Mouse (Mus musculus): ENCODE results near the gene Eef1a2. TPM values are rescaled to one million over a fixed set of nuclear protein-coding genes. Genes with fewer than 3 reads are reported as not detected.

Gene Eef1a2
- polyA plus RNA-seq, 1 experiment: 0.07 TPM

DNA sequence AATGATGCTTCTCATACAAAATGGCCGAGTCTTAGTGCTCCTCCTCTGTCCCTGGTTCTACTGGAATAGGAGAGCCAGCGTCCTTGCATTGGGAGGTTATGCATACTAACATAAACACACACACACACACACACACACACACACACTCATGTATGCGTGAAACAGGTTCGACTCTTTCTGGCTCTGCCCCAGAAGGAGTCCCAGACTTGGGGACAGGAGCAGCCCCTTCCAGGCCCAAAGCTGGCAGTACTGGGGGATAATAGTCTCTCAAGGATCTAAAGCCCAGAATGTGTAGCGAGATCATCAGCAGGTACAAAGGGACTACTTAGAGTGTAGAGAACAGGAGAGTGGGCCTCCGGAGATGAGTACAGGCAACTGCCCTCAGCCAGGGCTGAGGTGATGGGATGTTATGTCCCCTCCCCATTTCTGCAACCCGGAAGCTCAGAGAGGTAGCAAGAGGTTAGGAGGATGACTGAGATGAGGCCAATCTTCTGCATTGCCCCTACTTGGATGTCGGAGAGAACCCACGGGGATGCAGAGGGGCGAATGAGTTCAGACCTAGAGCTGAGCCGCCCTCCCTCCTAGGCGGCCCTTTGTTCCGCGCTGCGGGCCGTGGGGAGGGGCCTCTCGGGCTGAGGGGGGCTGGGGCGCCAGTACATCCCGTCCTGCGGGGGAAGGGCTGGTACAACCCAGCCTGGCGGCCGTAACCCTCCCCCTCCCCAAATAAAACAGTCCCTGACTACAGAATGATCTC lies 22.8 kb downstream of the Eef1a2 start:
- no peak overlapping the region for H3K27ac ChIP-seq (ENCODE audit: control insufficient read depth, insufficient read depth, low read depth, low read length)
- H3K4me1 ChIP-seq (ENCODE audit: control insufficient read depth, insufficient read depth, low read length): peaks cover 11% of the 10 kb centered on the region
- peak overlapping the region; percentile 52 for H3K4me3 ChIP-seq (ENCODE audit: control insufficient read depth, low read depth, low read length)
- H3K27me3 ChIP-seq (ENCODE audit: control insufficient read depth, insufficient read depth, low read length): no peaks in the 10 kb centered on the region; the same call in 1 of the 2 replicates
- TF ChIP-seq POLR2A (IDR thresholded peaks at IDR 0.05; ENCODE audit: control insufficient read depth, low read depth, low read length) (no peak), CTCF (IDR thresholded peaks at IDR 0.05; ENCODE audit: control insufficient read depth, insufficient read depth, insufficient replicate concordance, low read depth, low read length) (no peak)
- H3K36me3 ChIP-seq (ENCODE audit: control insufficient read depth, insufficient read depth, low read length): no peaks in the 10 kb centered on the region

- TF ChIP-seq CTCF (IDR thresholded peaks at IDR 0.05; ENCODE audit: control insufficient read depth, insufficient read depth, insufficient replicate concordance, low read depth, low read length): no peak
- TF ChIP-seq POLR2A (IDR thresholded peaks at IDR 0.05; ENCODE audit: control insufficient read depth, low read depth, low read length): no peak
- H3K4me3 ChIP-seq (ENCODE audit: control insufficient read depth, low read depth, low read length): no peak overlapping the region
- peaks cover 9% of the 10 kb centered on the region for H3K4me1 ChIP-seq (ENCODE audit: control insufficient read depth, insufficient read depth, low read length)
- no peak overlapping the region for H3K27ac ChIP-seq (ENCODE audit: control insufficient read depth, insufficient read depth, low read depth, low read length)
- no peaks in the 10 kb centered on the region for H3K36me3 ChIP-seq (ENCODE audit: control insufficient read depth, insufficient read depth, low read length)
- no peaks in the 10 kb centered on the region; the same call in 1 of the 2 replicates for H3K27me3 ChIP-seq (ENCODE audit: control insufficient read depth, insufficient read depth, low read length)
Observed at GRCm38 (mm10) chr2:181130245-181130644, 26.6 kb downstream of the Eef1a2 start.

DNA sequence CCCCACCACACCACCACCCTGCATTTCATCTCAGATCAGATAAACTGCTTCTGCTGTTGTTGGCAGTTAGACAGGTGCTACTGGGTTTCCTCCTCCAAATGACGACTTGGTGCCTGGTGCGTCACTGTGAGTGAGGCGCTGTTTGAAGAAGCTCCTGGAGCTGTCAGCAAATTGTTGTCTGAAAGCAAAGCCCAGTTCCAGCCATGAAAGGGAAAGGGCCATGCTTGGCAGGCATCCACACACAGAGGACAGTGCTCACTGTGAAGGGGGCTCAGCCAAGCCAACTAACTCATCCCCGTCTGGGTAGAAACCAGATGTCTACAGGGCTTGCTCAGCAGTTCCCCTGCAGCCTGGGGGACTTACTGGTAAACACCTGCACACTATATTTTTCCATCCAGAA lies 27.9 kb downstream of the Eef1a2 start:
- no peak overlapping the region for H3K27ac ChIP-seq (ENCODE audit: control insufficient read depth, insufficient read depth, low read depth, low read length)
- no peak overlapping the region for H3K4me3 ChIP-seq (ENCODE audit: control insufficient read depth, low read depth, low read length)
- no peak for TF ChIP-seq POLR2A (IDR thresholded peaks at IDR 0.05; ENCODE audit: control insufficient read depth, low read depth, low read length)
- TF ChIP-seq CTCF (IDR thresholded peaks at IDR 0.05; ENCODE audit: control insufficient read depth, insufficient read depth, insufficient replicate concordance, low read depth, low read length): no peak
- H3K36me3 ChIP-seq (ENCODE audit: control insufficient read depth, insufficient read depth, low read length): no peaks in the 10 kb centered on the region
- no peaks in the 10 kb centered on the region for H3K4me1 ChIP-seq (ENCODE audit: control insufficient read depth, insufficient read depth, low read length)
- H3K27me3 ChIP-seq (ENCODE audit: control insufficient read depth, insufficient read depth, low read length): no peaks in the 10 kb centered on the region

DNA sequence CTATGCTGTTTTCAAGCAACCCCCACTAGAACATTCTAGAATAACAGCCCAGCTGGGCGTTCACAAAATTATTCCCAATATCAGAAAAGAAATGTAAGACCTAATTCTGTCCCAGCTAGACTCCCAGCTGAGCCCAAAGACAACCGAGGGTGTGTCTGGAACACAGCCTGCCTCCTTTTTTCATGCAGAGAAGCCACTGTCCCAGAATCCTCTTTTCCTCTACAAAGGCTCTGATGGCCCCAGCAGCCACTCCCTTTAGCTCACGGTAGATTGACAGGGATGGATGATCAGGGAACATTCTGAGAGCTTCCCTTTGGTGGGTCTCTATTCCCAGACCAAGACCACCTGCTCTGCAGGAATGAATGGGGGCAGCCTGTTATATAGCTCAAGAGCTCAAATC lies 29.0 kb downstream of the Eef1a2 start:
- TF ChIP-seq CTCF (IDR thresholded peaks at IDR 0.05; ENCODE audit: control insufficient read depth, insufficient read depth, insufficient replicate concordance, low read depth, low read length) (no peak), POLR2A (IDR thresholded peaks at IDR 0.05; ENCODE audit: control insufficient read depth, low read depth, low read length) (no peak)
- no peak overlapping the region for H3K27ac ChIP-seq (ENCODE audit: control insufficient read depth, insufficient read depth, low read depth, low read length)
- H3K4me3 ChIP-seq (ENCODE audit: control insufficient read depth, low read depth, low read length): no peak overlapping the region
- H3K27me3 ChIP-seq (ENCODE audit: control insufficient read depth, insufficient read depth, low read length): no peaks in the 10 kb centered on the region
- no peaks in the 10 kb centered on the region for H3K4me1 ChIP-seq (ENCODE audit: control insufficient read depth, insufficient read depth, low read length)
- no peaks in the 10 kb centered on the region for H3K36me3 ChIP-seq (ENCODE audit: control insufficient read depth, insufficient read depth, low read length)

- Histone ChIP-seq H3K36me3 (ENCODE audit: control insufficient read depth, insufficient read depth, low read length) (no peaks in the 10 kb centered on the region), H3K27me3 (ENCODE audit: control insufficient read depth, insufficient read depth, low read length) (no peaks in the 10 kb centered on the region), H3K4me1 (ENCODE audit: control insufficient read depth, insufficient read depth, low read length) (no peaks in the 10 kb centered on the region), H3K4me3 (ENCODE audit: control insufficient read depth, low read depth, low read length) (no peak overlapping the region), H3K27ac (ENCODE audit: control insufficient read depth, insufficient read depth, low read depth, low read length) (no peak overlapping the region)
- TF ChIP-seq POLR2A (IDR thresholded peaks at IDR 0.05; ENCODE audit: control insufficient read depth, low read depth, low read length): no peak
- TF ChIP-seq CTCF (IDR thresholded peaks at IDR 0.05; ENCODE audit: control insufficient read depth, insufficient read depth, insufficient replicate concordance, low read depth, low read length): no peak
Observed at GRCm38 (mm10) chr2:181125726-181126455, 30.9 kb downstream of the Eef1a2 start.

- Histone ChIP-seq H3K36me3 (ENCODE audit: control insufficient read depth, insufficient read depth, low read length) (no peaks in the 10 kb centered on the region), H3K27ac (ENCODE audit: control insufficient read depth, insufficient read depth, low read depth, low read length) (no peak overlapping the region), H3K27me3 (ENCODE audit: control insufficient read depth, insufficient read depth, low read length) (no peaks in the 10 kb centered on the region), H3K4me1 (ENCODE audit: control insufficient read depth, insufficient read depth, low read length) (no peaks in the 10 kb centered on the region), H3K4me3 (ENCODE audit: control insufficient read depth, low read depth, low read length) (no peak overlapping the region)
- no peak for TF ChIP-seq POLR2A (IDR thresholded peaks at IDR 0.05; ENCODE audit: control insufficient read depth, low read depth, low read length)
- TF ChIP-seq CTCF (IDR thresholded peaks at IDR 0.05; ENCODE audit: control insufficient read depth, insufficient read depth, insufficient replicate concordance, low read depth, low read length): no peak
Observed at GRCm38 (mm10) chr2:181122642-181123041, 34.2 kb downstream of the Eef1a2 start.

- Histone ChIP-seq H3K27me3 (ENCODE audit: control insufficient read depth, insufficient read depth, low read length) (no peaks in the 10 kb centered on the region), H3K27ac (ENCODE audit: control insufficient read depth, insufficient read depth, low read depth, low read length) (no peak overlapping the region), H3K4me3 (ENCODE audit: control insufficient read depth, low read depth, low read length) (no peak overlapping the region), H3K4me1 (ENCODE audit: control insufficient read depth, insufficient read depth, low read length) (no peaks in the 10 kb centered on the region), H3K36me3 (ENCODE audit: control insufficient read depth, insufficient read depth, low read length) (no peaks in the 10 kb centered on the region)
- TF ChIP-seq POLR2A (IDR thresholded peaks at IDR 0.05; ENCODE audit: control insufficient read depth, low read depth, low read length) (no peak), CTCF (IDR thresholded peaks at IDR 0.05; ENCODE audit: control insufficient read depth, insufficient read depth, insufficient replicate concordance, low read depth, low read length) (no peak)
Observed at GRCm38 (mm10) chr2:181120922-181121449, 35.8 kb downstream of the Eef1a2 start.
